In the genomic region with DNA sequence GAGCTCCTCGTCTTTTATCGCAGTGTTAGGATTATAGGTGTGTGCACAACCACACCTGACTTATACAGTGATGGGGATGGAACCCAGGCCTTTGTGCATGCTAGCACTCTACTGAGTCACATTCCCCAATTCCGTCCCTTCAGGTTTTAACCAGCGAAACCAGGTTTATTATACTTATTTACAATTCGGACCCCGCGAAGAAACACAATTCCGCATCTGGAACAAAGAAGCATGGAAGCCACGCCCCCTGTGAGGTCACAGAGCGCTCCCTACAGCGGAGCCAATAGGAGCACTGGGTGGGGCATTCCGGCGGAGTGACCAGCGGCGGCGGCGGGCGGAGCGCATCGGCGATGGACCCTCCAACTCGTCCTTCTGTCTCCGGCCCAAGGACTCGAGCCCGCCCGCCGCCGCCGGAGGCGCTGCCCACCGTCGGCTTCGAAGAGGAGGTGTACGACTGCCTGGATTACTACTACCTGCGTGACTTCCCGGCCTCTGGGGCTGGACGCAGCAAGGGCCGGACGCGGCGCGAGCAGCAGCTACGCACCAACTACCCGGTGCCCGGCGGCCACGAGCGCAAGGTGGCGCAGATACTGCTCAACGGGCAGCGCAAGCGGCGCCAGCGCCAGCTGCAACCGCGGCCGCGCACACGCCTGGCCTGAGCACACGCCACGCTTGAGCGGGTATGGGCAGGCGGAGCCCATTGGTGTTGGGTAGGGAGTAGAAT, we compare ENCODE assay signal across 8 mouse cellular contexts. TPM values are rescaled to one million over a fixed set of nuclear protein-coding genes. Genes with fewer than 3 reads are reported as not detected.
DNase-seq lines count a peak whose midpoint lies in the region; ATAC-seq and TF ChIP-seq lines count a peak whose summit lies in the region.

Gene Nupr1l (plus strand): TSS at position 299 of the 724 bp plus-strand sequence.

- intact Hi-C loops in heart, adult 2 months (cut with DNase I): loop anchor here (5.0 kb wide), 1 partner anchor 34 kb away; the partner anchor contains the start of gene Vkorc1l1

- peak within 1 kb of the TSS; percentile 94 for H3K27ac ChIP-seq in bone marrow, adult 2 months (ENCODE audit: control insufficient read depth, insufficient read depth, low read depth, low read length, poor library complexity)
- peak within 1 kb of the TSS; percentile 82 for H3K27ac ChIP-seq in embryonic facial prominence, embryonic 14.5 days (replicated peaks; ENCODE audit: low read depth, low read length)
- H3K27ac ChIP-seq in heart, adult 2 months: peak within 1 kb of the TSS; percentile 74
- H3K27ac ChIP-seq in kidney, adult 2 months (ENCODE audit: insufficient read depth, low read depth, low read length): peak within 1 kb of the TSS; percentile 92
- peak within 1 kb of the TSS; percentile 71 for H3K27ac ChIP-seq in limb, embryonic 11.5 days (replicated peaks; ENCODE audit: low read depth, low read length)
- peak within 1 kb of the TSS; percentile 97 for H3K27ac ChIP-seq in midbrain, embryonic 13.5 days
- peak within 1 kb of the TSS; percentile 32 for H3K27ac ChIP-seq in small intestine, adult 2 months (ENCODE audit: insufficient read depth, low read depth, low read length)

- H3K4me2 ChIP-seq in embryonic facial prominence, embryonic 14.5 days (ENCODE audit: low read depth, low read length): peak within 1 kb of the TSS; percentile 89
- peak within 1 kb of the TSS; percentile 84 for H3K4me2 ChIP-seq in limb, embryonic 11.5 days (ENCODE audit: low read depth, severe bottlenecking)
- H3K4me2 ChIP-seq in midbrain, embryonic 13.5 days (replicated peaks): peak within 1 kb of the TSS; percentile 75

- DNase-seq in 3T3-L1 (ENCODE audit: low read depth, low spot score): peak; percentile 82
- DNase-seq in embryonic facial prominence, embryonic 14.5 days (ENCODE audit: low spot score): peak; percentile 96
- DNase-seq in heart, adult 2 months: peak; percentile 90 to 92
- peak; percentile 95 for DNase-seq in kidney, adult 2 months
- DNase-seq in limb, embryonic 11.5 days (ENCODE audit: low spot score): peak; percentile 97

- peak; percentile 98 for ATAC-seq in embryonic facial prominence, embryonic 14.5 days (ENCODE audit: low read depth)
- peak; percentile 97 for ATAC-seq in limb, embryonic 11.5 days (ENCODE audit: insufficient number of reproducible peaks, low FRiP score, low TSS enrichment, low read depth)
- peak; percentile 99 for ATAC-seq in midbrain, embryonic 13.5 days

- H3K9me3 ChIP-seq in embryonic facial prominence, embryonic 14.5 days (ENCODE audit: control insufficient read depth, low read length): no peaks in the 10 kb centered on the region
- H3K9me3 ChIP-seq in limb, embryonic 11.5 days (ENCODE audit: control insufficient read depth, low read length): no peaks in the 10 kb centered on the region
- H3K9me3 ChIP-seq in midbrain, embryonic 13.5 days: no peaks in the 10 kb centered on the region

- peaks cover 1% of the 10 kb centered on the region; the same call in 1 of the 2 replicates for H3K4me1 ChIP-seq in bone marrow, adult 2 months (ENCODE audit: control insufficient read depth, insufficient read depth, low read length)
- H3K4me1 ChIP-seq in embryonic facial prominence, embryonic 14.5 days (ENCODE audit: control insufficient read depth, insufficient read depth, low read length): no peaks in the 10 kb centered on the region
- H3K4me1 ChIP-seq in heart, adult 2 months (ENCODE audit: control insufficient read depth, insufficient read depth, low read length): no peaks in the 10 kb centered on the region
- no peaks in the 10 kb centered on the region; the same call in 1 of the 2 replicates for H3K4me1 ChIP-seq in kidney, adult 2 months (ENCODE audit: control insufficient read depth, insufficient read depth, low read length)
- H3K4me1 ChIP-seq in limb, embryonic 11.5 days (ENCODE audit: control insufficient read depth, insufficient read depth, low read length): 0 out of 2 replicates have a peak, but pooled peaks cover 3% of the 10 kb centered on the region
- H3K4me1 ChIP-seq in midbrain, embryonic 13.5 days (replicated peaks): peaks cover 12% of the 10 kb centered on the region
- H3K4me1 ChIP-seq in small intestine, adult 2 months (ENCODE audit: control insufficient read depth, insufficient read depth, insufficient read length, low read length): peaks cover 4% of the 10 kb centered on the region; the same call in 1 of the 2 replicates

- no peak for TF ChIP-seq CTCF in bone marrow, adult 2 months (IDR thresholded peaks at IDR 0.05; ENCODE audit: control insufficient read depth, insufficient read depth, low read length)
- TF ChIP-seq CTCF in heart, adult 2 months (IDR thresholded peaks at IDR 0.05): peak; percentile 54
- 0 out of 2 replicates have a peak, but pooled peaks have one; percentile 9 for TF ChIP-seq CTCF in kidney, adult 2 months (conservative IDR thresholded peaks at IDR 0.05; ENCODE audit: insufficient read depth, insufficient read length, low read depth, low read length)
- TF ChIP-seq CTCF in small intestine, adult 2 months (IDR thresholded peaks at IDR 0.05; ENCODE audit: extremely low read depth, insufficient read length, insufficient replicate concordance, low read depth, low read length): no peak

- H3K9ac ChIP-seq in embryonic facial prominence, embryonic 14.5 days (ENCODE audit: low read depth, low read length): peak within 1 kb of the TSS; percentile 80
- peak within 1 kb of the TSS; percentile 80 for H3K9ac ChIP-seq in heart, adult 2 months (ENCODE audit: low read depth, low read length)
- H3K9ac ChIP-seq in limb, embryonic 11.5 days (ENCODE audit: low read length): peak within 1 kb of the TSS; percentile 86
- H3K9ac ChIP-seq in midbrain, embryonic 13.5 days (replicated peaks): peak within 1 kb of the TSS; percentile 82

- peak within 1 kb of the TSS; percentile 86 for H3K4me3 ChIP-seq in bone marrow, adult 2 months (replicated peaks; ENCODE audit: control insufficient read depth, low read depth, low read length)
- H3K4me3 ChIP-seq in embryonic facial prominence, embryonic 14.5 days (ENCODE audit: low read depth, low read length): peak within 1 kb of the TSS; percentile 75
- peak within 1 kb of the TSS; percentile 80 for H3K4me3 ChIP-seq in heart, adult 2 months
- peak within 1 kb of the TSS; percentile 90 for H3K4me3 ChIP-seq in kidney, adult 2 months (ENCODE audit: insufficient read depth, low read depth, low read length)
- peak within 1 kb of the TSS; percentile 67 for H3K4me3 ChIP-seq in limb, embryonic 11.5 days (ENCODE audit: low read depth, low read length)
- peak within 1 kb of the TSS; percentile 63 for H3K4me3 ChIP-seq in midbrain, embryonic 13.5 days (replicated peaks)
- peak within 1 kb of the TSS; percentile 80 for H3K4me3 ChIP-seq in small intestine, adult 2 months (ENCODE audit: low read depth, low read length)

- WGBS in bone marrow, adult 2 months: under 1% methylated on average over 63 of the region's 63 CpGs
- WGBS in embryonic facial prominence, embryonic 14.5 days: 1% methylated on average over 38 of the region's 63 CpGs
- WGBS in heart, adult 2 months: under 1% methylated on average over 63 of the region's 63 CpGs
- WGBS in kidney, adult 2 months: under 1% methylated on average over 63 of the region's 63 CpGs
- 1% methylated on average over 63 of the region's 63 CpGs for WGBS in limb, embryonic 11.5 days
- WGBS in midbrain, embryonic 13.5 days: under 1% methylated on average over 63 of the region's 63 CpGs
- under 1% methylated on average over 63 of the region's 63 CpGs for WGBS in small intestine, adult 2 months

- peak; percentile 48; the same call in 1 of the 2 replicates for TF ChIP-seq POLR2A in bone marrow, adult 2 months (IDR thresholded peaks at IDR 0.05; ENCODE audit: borderline replicate concordance, control insufficient read depth, low read depth, low read length)
- TF ChIP-seq POLR2A in heart, adult 2 months (IDR thresholded peaks at IDR 0.05; ENCODE audit: insufficient read depth, low read depth, low read length): no peak; the same call in none of the 2 replicates
- TF ChIP-seq POLR2A in kidney, adult 2 months (IDR thresholded peaks at IDR 0.05; ENCODE audit: low read depth, low read length): no peak
- TF ChIP-seq POLR2A in small intestine, adult 2 months (IDR thresholded peaks at IDR 0.05; ENCODE audit: low read depth, low read length): peak; percentile 36; the same call in 1 of the 2 replicates

- no peaks in the 10 kb centered on the region for H3K79me2 ChIP-seq in heart, adult 2 months (replicated peaks; ENCODE audit: control insufficient read depth, insufficient read depth, low read length)

- no peaks in the 10 kb centered on the region for H3K27me3 ChIP-seq in embryonic facial prominence, embryonic 14.5 days (replicated peaks; ENCODE audit: control insufficient read depth, insufficient read depth, low read length)
- no peaks in the 10 kb centered on the region for H3K27me3 ChIP-seq in heart, adult 2 months (ENCODE audit: control insufficient read depth, insufficient read depth, low read length)
- no peaks in the 10 kb centered on the region for H3K27me3 ChIP-seq in kidney, adult 2 months (replicated peaks; ENCODE audit: control insufficient read depth, insufficient read depth, low read length)
- H3K27me3 ChIP-seq in limb, embryonic 11.5 days (ENCODE audit: control insufficient read depth, insufficient read depth, low read length): no peaks in the 10 kb centered on the region
- H3K27me3 ChIP-seq in midbrain, embryonic 13.5 days: no peaks in the 10 kb centered on the region
- H3K27me3 ChIP-seq in small intestine, adult 2 months (ENCODE audit: control insufficient read depth, insufficient read depth, low read length): no peaks in the 10 kb centered on the region

- no peak for TF ChIP-seq EP300 in heart, adult 2 months (IDR thresholded peaks at IDR 0.05; ENCODE audit: insufficient read depth, low read depth, low read length)

- H3K36me3 ChIP-seq in embryonic facial prominence, embryonic 14.5 days (ENCODE audit: control insufficient read depth, insufficient read depth, low read length): no peaks in the 10 kb centered on the region
- H3K36me3 ChIP-seq in heart, adult 2 months (ENCODE audit: control insufficient read depth, insufficient read depth, low read length): no peaks in the 10 kb centered on the region
- H3K36me3 ChIP-seq in kidney, adult 2 months (ENCODE audit: control insufficient read depth, insufficient read depth, low read length): no peaks in the 10 kb centered on the region
- no peaks in the 10 kb centered on the region for H3K36me3 ChIP-seq in limb, embryonic 11.5 days (ENCODE audit: control insufficient read depth, insufficient read depth, low read length)
- 0 out of 2 replicates have a peak, but pooled peaks cover 6% of the 10 kb centered on the region for H3K36me3 ChIP-seq in midbrain, embryonic 13.5 days
- no peaks in the 10 kb centered on the region for H3K36me3 ChIP-seq in small intestine, adult 2 months (ENCODE audit: control insufficient read depth, insufficient read depth, low read length)

RNA-seq across cellular contexts. Expression of gene Nupr1l, which starts in this region (rescaled TPM):
- polyA plus RNA-seq in bone marrow, adult 2 months (2011; ENCODE audit: insufficient read depth, insufficient read length, low replicate concordance, missing spikeins): not detected in 2 replicates
- 3.4 and 3.6 TPM in 2 replicates for polyA plus RNA-seq in embryonic facial prominence, embryonic 14.5 days (2014; fragmentation: Nextera tagmentation; extraction: Ambion mirVana)
- 1 to 10 TPM in 1 of 2 experiments, under 1 TPM in 1; 0.44 to 1.5 TPM for total RNA-seq in heart, adult 2 months (2021)
- 1.7 and 2.0 TPM in 2 replicates for polyA plus RNA-seq in heart, adult 2 months (2012; rRNA removed)
- polyA plus RNA-seq in kidney, adult 2 months (2012; rRNA removed): 5.7 and 7.4 TPM in 2 replicates
- 4.9 and 5.4 TPM in 2 replicates for polyA plus RNA-seq in limb, embryonic 11.5 days (2014; fragmentation: Nextera tagmentation; extraction: Ambion mirVana)
- 6.3 and 7.2 TPM in 2 replicates for polyA plus RNA-seq in midbrain, embryonic 13.5 days (2015; fragmentation: Nextera tagmentation; extraction: Ambion mirVana)
- polyA plus RNA-seq in small intestine, adult 2 months (2012; rRNA removed): 4.2 and 5.0 TPM in 2 replicates

Comparison
In these comparisons a context has a peak if more than half of its experiments do, and no peak if none do; other contexts are left out.
1. Peak in every context shown above with its lines: DNase-seq, ATAC-seq, H3K4me3 ChIP-seq and H3K27ac ChIP-seq.
2. H3K27ac ChIP-seq: peak in every context shown above with its lines; median percentile 97 in midbrain, embryonic 13.5 days; 94 in bone marrow, adult 2 months; 92 in kidney, adult 2 months; 82 in embryonic facial prominence, embryonic 14.5 days; 74 in heart, adult 2 months; 71 in limb, embryonic 11.5 days; 32 in small intestine, adult 2 months.
3. CTCF ChIP-seq: peak in heart, adult 2 months (single experiment) and kidney, adult 2 months (single experiment); none in bone marrow, adult 2 months (single experiment) and small intestine, adult 2 months (single experiment).
4. POLR2A ChIP-seq: peak in bone marrow, adult 2 months (single experiment) and small intestine, adult 2 months (single experiment); none in heart, adult 2 months (single experiment) and kidney, adult 2 months (single experiment).